Mouse (Mus musculus) G1E (cell line): Measurements from ENCODE around the gene Spryd3. TPM values are rescaled to one million over a fixed set of nuclear protein-coding genes. Genes with fewer than 3 reads are reported as not detected.

Experiments used
- ATAC-seq: 2 replicates; pipeline ENCODE4 v1.8.0; 2016; ENCODE audit warnings: mild to moderate bottlenecking; ENCODE audit not compliant: insufficient number of reproducible peaks, poor library complexity, low FRiP score, severe bottlenecking; ENCODE audit errors: extremely low read depth
- DNase-seq: peaks from one replicate; pipeline ENCODE4 v3.0.0; 2012; ENCODE audit warnings: low spot score
- H3K27me3 ChIP-seq: 2 replicates; pipeline ENCODE4 v1.6.1; 2012; ENCODE audit warnings: mild to moderate bottlenecking, low read length, inconsistent platforms; ENCODE audit not compliant: insufficient read depth
- H3K36me3 ChIP-seq: replicated peaks from 2 replicates; pipeline ENCODE3; 2012; ENCODE audit warnings: mild to moderate bottlenecking, inconsistent platforms
- H3K4me1 ChIP-seq: 2 replicates; pipeline ENCODE4 v1.6.1; 2012; ENCODE audit warnings: low read depth, low read length, inconsistent platforms, mixed read lengths; ENCODE audit not compliant: insufficient read depth
- H3K4me3 ChIP-seq: 2 replicates; pipeline ENCODE4 v1.5.1; 2012; ENCODE audit warnings: low read depth, mild to moderate bottlenecking, inconsistent platforms, low read length, moderate library complexity, mixed read lengths
- H3K9me3 ChIP-seq: replicated peaks from 2 replicates; pipeline ENCODE4 v1.6.1; 2012; ENCODE audit warnings: inconsistent platforms
- CTCF ChIP-seq: IDR thresholded peaks from 2 replicates; pipeline ENCODE4 v1.5.1; 2012; ENCODE audit warnings: low read depth, low read length, inconsistent platforms, mixed read lengths
- GATA1 ChIP-seq: IDR thresholded peaks from 2 replicates; pipeline ENCODE4 v1.6.1; 2012; ENCODE audit warnings: borderline replicate concordance, low read length, inconsistent platforms, mixed read lengths
- GATA2 ChIP-seq: IDR thresholded peaks from 2 replicates; pipeline ENCODE4 v1.6.1; 2012; ENCODE audit warnings: low read depth, low read length, inconsistent platforms, borderline replicate concordance
- POLR2AphosphoS5 ChIP-seq: IDR thresholded peaks from 2 replicates; pipeline ENCODE4 v1.6.1; 2012; ENCODE audit warnings: low read depth, low read length, inconsistent platforms; ENCODE audit not compliant: insufficient replicate concordance
- TAL1 ChIP-seq: conservative IDR thresholded peaks from 2 replicates; pipeline ENCODE4 v1.6.1; 2012; ENCODE audit warnings: low read depth, low read length, inconsistent platforms, mixed read lengths
- polyA plus RNA-seq: library from polyadenylated mRNA; stranded (reverse); fragments of >175 nt; gene quantifications from 2 replicates; pipeline ENCODE4 v1.2.3, GENCODE M21; 2012
- total RNA-seq, 2 experiments: library from RNA; stranded (forward) in 1 of 2; stranded (reverse) in 1 of 2; fragments of 200-1000 nt in 1 of 2; fragments of >200 nt in 1 of 2; fragmentation: Nextera tagmentation in 1 of 2; gene quantifications; 2 replicates each; pipeline ENCODE4 v1.2.3; 2014 to 2017

Gene Spryd3
- total and polyA plus RNA-seq, 3 experiments = 7.1 to 14.9 (median 12.1) TPM

DNA sequence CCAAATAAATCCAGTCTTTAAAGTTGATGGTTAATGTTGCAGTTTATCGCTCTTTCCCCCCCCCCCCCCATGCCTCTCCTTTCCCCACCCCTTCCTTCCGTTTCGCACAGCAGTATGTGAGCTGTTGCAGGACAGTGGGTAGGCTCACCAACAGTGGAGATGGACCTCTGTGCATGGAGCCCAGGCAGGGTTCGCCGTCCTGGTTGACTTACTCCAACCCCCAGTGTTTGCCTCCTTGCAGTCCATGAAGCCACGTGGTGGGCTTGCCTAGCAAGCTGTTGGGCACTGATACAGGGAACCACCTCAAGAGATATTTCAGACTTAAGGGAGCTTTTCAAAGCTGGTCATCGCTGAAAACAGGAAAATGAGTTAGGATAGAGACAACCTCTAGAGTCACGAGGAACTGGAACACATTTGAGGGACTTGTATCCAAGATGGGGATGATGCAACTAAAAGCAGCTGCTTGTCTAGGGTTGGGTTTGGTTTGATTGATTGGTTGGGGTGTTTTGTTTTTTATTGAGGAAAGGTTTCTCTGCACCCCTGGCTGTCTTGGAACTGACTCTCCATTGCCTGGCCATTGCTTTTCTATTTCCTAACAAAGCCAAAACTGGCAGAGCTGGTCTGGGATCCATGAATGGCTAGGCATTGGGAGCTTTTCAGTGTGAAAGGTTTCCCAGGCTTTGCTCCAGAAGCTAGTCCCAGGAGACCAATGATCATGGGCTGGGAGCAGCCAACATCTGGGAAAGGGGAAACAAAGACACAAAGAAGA is 38.7 kb downstream of the Spryd3 start:
- H3K36me3 ChIP-seq = peaks cover 69% of the 10 kb centered on the region
- no peaks in the 10 kb centered on the region for H3K9me3 ChIP-seq
- TF ChIP-seq POLR2AphosphoS5 (no peak), TAL1 (no peak), GATA1 (no peak), CTCF (no peak), GATA2 (no peak)
- ATAC-seq (no peak), DNase-seq (no peak)
- H3K27me3 ChIP-seq = peaks cover 12% of the 10 kb centered on the region
- H3K4me1 ChIP-seq = peaks cover 61% of the 10 kb centered on the region
- no peak overlapping the region for H3K4me3 ChIP-seq

GRCm38 (mm10) chr15:102094988-102095387 is 41.0 kb downstream of the Spryd3 start:
- Histone ChIP-seq H3K27me3 (no peaks in the 10 kb centered on the region), H3K4me1 (peaks cover 50% of the 10 kb centered on the region), H3K4me3 (no peak overlapping the region), H3K9me3 (no peaks in the 10 kb centered on the region), H3K36me3 (peaks cover 92% of the 10 kb centered on the region)
- TF ChIP-seq POLR2AphosphoS5 (no peak), CTCF (no peak), TAL1 (no peak), GATA2 (no peak), GATA1 (no peak)
- DNase-seq (no peak), ATAC-seq (no peak)

GRCm38 (mm10) chr15:102094157-102094556 is 41.9 kb downstream of the Spryd3 start:
- peaks cover 50% of the 10 kb centered on the region for H3K4me1 ChIP-seq
- no peaks in the 10 kb centered on the region for H3K27me3 ChIP-seq
- H3K36me3 ChIP-seq = peaks cover 97% of the 10 kb centered on the region
- H3K9me3 ChIP-seq = no peaks in the 10 kb centered on the region
- TF ChIP-seq CTCF = no peak
- TF ChIP-seq GATA1 = no peak
- TF ChIP-seq POLR2AphosphoS5 = no peak
- TF ChIP-seq GATA2 = no peak
- TF ChIP-seq TAL1 = no peak
- DNase-seq = no peak
- ATAC-seq = no peak
- no peak overlapping the region for H3K4me3 ChIP-seq

GRCm38 (mm10) chr15:102092222-102092621 is 43.8 kb downstream of the Spryd3 start:
- DNase-seq = no peak
- Histone ChIP-seq H3K9me3 (no peaks in the 10 kb centered on the region), H3K36me3 (peaks cover 97% of the 10 kb centered on the region), H3K4me3 (no peak overlapping the region), H3K27me3 (no peaks in the 10 kb centered on the region), H3K4me1 (peaks cover 57% of the 10 kb centered on the region)
- ATAC-seq = no peak
- TF ChIP-seq CTCF (no peak), POLR2AphosphoS5 (no peak), TAL1 (no peak), GATA1 (no peak), GATA2 (no peak)

GRCm38 (mm10) chr15:102091688-102092087 is 44.3 kb downstream of the Spryd3 start:
- no peak for DNase-seq
- ATAC-seq = no peak
- no peaks in the 10 kb centered on the region for H3K27me3 ChIP-seq
- peaks cover 100% of the 10 kb centered on the region for H3K36me3 ChIP-seq
- no peaks in the 10 kb centered on the region for H3K9me3 ChIP-seq
- peaks cover 59% of the 10 kb centered on the region for H3K4me1 ChIP-seq
- TF ChIP-seq CTCF (no peak), TAL1 (no peak), GATA2 (no peak), GATA1 (no peak), POLR2AphosphoS5 (no peak)
- no peak overlapping the region for H3K4me3 ChIP-seq

DNA sequence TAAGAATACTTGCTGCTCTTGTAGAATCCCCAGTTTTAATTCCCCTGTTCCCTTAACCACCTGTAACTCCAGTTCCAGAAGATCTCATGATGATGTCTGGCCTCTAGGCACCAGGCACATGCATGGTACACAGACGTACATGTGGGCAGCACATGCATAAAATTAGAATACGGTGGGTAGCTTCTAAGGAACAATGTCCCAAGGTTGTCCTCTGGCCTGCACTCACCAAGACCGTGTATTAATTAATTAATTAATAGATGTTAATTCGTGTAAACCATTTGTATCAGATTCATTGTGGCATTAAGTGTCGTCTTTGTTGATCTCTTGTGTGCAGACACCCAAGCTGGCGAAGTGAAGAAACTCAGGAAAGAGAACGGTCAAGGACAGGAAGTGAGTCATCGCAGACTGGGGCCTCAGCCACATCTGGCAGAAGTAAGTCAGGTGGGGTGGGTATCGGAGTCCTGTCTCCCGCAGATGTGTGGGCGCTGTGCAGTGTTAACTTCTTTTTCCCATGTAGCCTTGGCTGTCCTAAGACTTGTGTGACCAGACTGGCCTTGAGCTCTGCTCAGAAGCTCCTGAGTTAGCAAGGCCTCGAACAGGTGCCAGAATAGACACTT is 44.9 kb downstream of the Spryd3 start:
- Histone ChIP-seq H3K9me3 (no peaks in the 10 kb centered on the region), H3K4me1 (peaks cover 58% of the 10 kb centered on the region), H3K36me3 (peaks cover 100% of the 10 kb centered on the region), H3K4me3 (no peak overlapping the region), H3K27me3 (no peaks in the 10 kb centered on the region)
- no peak for DNase-seq
- TF ChIP-seq TAL1 (no peak), GATA2 (no peak), GATA1 (no peak), POLR2AphosphoS5 (no peak), CTCF (no peak)
- peak; percentile 80 for ATAC-seq
